Mouse (Mus musculus) liver, adult 2 months (tissue): ENCODE results near the gene Ap5b1. TPM values are rescaled to one million over a fixed set of nuclear protein-coding genes. Genes with fewer than 3 reads are reported as not detected.

Source experiments
- DNase-seq: peaks from one replicate; pipeline ENCODE4 v3.0.0-alpha.2; 2011; ENCODE audit warnings: low read depth, low spot score; ENCODE audit errors: extremely low read depth
- H3K27ac ChIP-seq: fragments of 200-500 bp; replicated peaks from 2 replicates; pipeline ENCODE4 v1.5.1; 2012; ENCODE audit warnings: low read depth, mild to moderate bottlenecking, control low read depth, inconsistent platforms, low read length; ENCODE audit not compliant: insufficient read depth
- H3K27me3 ChIP-seq: fragments of 200-500 bp; 2 replicates; pipeline ENCODE4 v1.6.1; 2012; ENCODE audit warnings: mild to moderate bottlenecking, moderate library complexity, low read length, inconsistent platforms; ENCODE audit not compliant: control insufficient read depth, insufficient read depth
- H3K36me3 ChIP-seq: fragments of 200-500 bp; 2 replicates; pipeline ENCODE4 v1.6.1; 2012; ENCODE audit warnings: low read length, inconsistent platforms; ENCODE audit not compliant: control insufficient read depth, insufficient read depth
- H3K4me1 ChIP-seq: fragments of 200-500 bp; 2 replicates; pipeline ENCODE4 v1.6.1; 2011; ENCODE audit warnings: low read length; ENCODE audit not compliant: control insufficient read depth, insufficient read depth
- H3K4me3 ChIP-seq: fragments of 200-500 bp; 2 replicates; pipeline ENCODE4 v1.5.1; 2011; ENCODE audit warnings: low read depth, mild to moderate bottlenecking, control low read depth, low read length, moderate library complexity; ENCODE audit not compliant: insufficient read depth
- H3K79me2 ChIP-seq: fragments of 200-500 bp; 2 replicates; pipeline ENCODE4 v1.6.1; 2012; ENCODE audit warnings: inconsistent platforms, mild to moderate bottlenecking, low read length, moderate library complexity; ENCODE audit not compliant: control insufficient read depth, insufficient read depth
- H3K9ac ChIP-seq: fragments of 200-500 bp; 2 replicates; pipeline ENCODE4 v1.6.1; 2012; ENCODE audit warnings: low read depth, mild to moderate bottlenecking, control low read depth, inconsistent platforms, low read length
- CTCF ChIP-seq: fragments of 200-500 bp; IDR thresholded peaks from 2 replicates; pipeline ENCODE4 v1.5.1; 2011; ENCODE audit warnings: low read depth, low read length, control low read depth
- POLR2A ChIP-seq: fragments of 200-500 bp; IDR thresholded peaks from 2 replicates; pipeline ENCODE4 v1.6.1; 2011; ENCODE audit warnings: low read length, control low read depth; ENCODE audit not compliant: insufficient read depth; ENCODE audit errors: extremely low read depth
- WGBS: fragments of 180-500 bp; shearing (Covaris S2); methylation state at CpG from one replicate; pipeline ENCODE4 v1.1.7; 2018; 5-methylcytosine and 5-hydroxymethylcytosine counted together
- polyA plus RNA-seq: library from polyadenylated mRNA; depleted of rRNA; stranded (reverse); fragments of >200 nt; gene quantifications from 2 replicates; pipeline ENCODE4 v1.2.3, GENCODE M21; 2012
- total RNA-seq: library from RNA; depleted of rRNA; stranded (reverse); fragments of >200 nt; gene quantifications from 2 replicates; pipeline ENCODE4 v1.2.3, GENCODE M21; 2014

The Ap5b1 gene
- total and polyA plus RNA-seq, 2 experiments, result 2.7 to 5.3 TPM

DNA sequence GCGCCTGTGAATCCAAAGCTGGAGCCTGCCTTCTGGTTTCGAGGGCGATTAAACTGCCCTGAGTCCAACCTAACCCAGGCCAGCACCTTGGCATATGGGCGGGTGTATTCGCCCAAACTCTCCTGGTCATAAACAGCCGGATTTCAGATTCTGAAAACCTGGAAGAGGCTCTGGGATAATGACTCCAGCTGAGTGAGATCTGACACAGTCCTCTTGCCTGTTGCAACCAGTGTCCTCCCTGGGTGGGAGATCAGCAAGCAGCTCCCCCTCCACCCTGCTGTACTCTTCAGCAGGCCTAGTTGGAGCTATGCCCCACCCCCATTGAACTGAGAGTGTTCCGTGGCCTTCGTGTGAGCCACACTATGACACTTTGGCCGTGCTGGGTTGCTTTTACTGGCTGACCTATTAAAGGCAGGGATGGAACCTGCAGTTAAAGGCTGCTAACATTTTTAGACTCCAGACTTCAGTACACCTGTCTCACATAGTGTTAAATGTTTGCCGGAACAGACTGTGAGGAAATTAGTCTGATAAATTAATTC, 6.5 kb upstream of the Ap5b1 start:
- no peak overlapping the region for H3K27ac ChIP-seq
- H3K79me2 ChIP-seq, result no peaks in the 10 kb centered on the region
- peaks cover 6% of the 10 kb centered on the region for H3K4me1 ChIP-seq
- 24% methylated on average over 10 of the region's 10 CpGs for WGBS
- H3K4me3 ChIP-seq, result no peak overlapping the region
- DNase-seq, result peak; percentile 5
- H3K9ac ChIP-seq, result no peak overlapping the region
- H3K27me3 ChIP-seq, result peaks cover 25% of the 10 kb centered on the region
- TF ChIP-seq POLR2A, result no peak
- no peak for TF ChIP-seq CTCF
- no peaks in the 10 kb centered on the region for H3K36me3 ChIP-seq

DNA sequence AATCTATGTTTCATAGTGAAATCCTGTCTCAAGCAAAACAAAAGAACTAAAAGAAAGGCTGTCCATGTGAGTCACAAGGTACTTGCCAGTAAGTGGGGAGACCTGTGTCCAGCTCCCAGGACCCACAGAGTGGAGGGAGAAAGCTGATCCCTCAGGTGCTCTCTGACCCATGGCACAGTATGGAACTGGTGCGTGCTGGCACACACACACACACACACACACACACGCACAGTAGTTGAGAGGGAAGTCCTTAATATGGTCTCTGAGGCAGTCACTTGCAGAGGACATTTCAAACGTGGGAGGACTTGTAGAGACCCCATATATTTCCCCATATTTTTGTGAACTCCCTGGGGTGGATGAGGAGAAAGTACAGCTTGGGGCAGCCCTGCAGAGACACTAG, 5.9 kb upstream of the Ap5b1 start:
- DNase-seq, result no peak
- H3K4me1 ChIP-seq, result peaks cover 7% of the 10 kb centered on the region
- no peak overlapping the region for H3K27ac ChIP-seq
- TF ChIP-seq CTCF, result no peak
- no peak for TF ChIP-seq POLR2A
- H3K9ac ChIP-seq, result no peak overlapping the region
- 52% methylated on average over 3 of the region's 3 CpGs for WGBS
- H3K79me2 ChIP-seq, result no peaks in the 10 kb centered on the region
- H3K36me3 ChIP-seq, result no peaks in the 10 kb centered on the region
- H3K27me3 ChIP-seq, result peaks cover 25% of the 10 kb centered on the region
- H3K4me3 ChIP-seq, result no peak overlapping the region

DNA sequence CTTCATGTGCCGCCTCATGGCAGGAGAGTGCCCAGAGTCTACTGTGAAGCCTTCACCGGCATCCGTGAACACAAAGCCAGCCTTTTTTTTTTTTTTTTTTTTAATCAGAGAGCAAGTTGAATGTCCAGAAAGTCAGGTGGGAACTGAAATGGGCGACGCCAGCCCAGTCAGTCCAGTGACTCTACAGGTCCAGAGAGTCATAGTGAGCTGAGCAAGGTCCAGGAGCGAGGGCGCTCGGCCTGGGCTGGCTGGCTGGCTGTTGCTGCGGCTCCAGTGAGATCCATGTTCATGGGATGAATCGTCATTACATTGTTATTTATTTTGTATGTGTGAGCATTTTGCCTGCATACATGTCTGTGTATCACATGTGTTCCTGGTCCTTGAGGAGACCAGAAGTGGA, 5.0 kb upstream of the Ap5b1 start:
- TF ChIP-seq CTCF, result no peak
- TF ChIP-seq POLR2A, result no peak
- no peak overlapping the region for H3K4me3 ChIP-seq
- H3K36me3 ChIP-seq, result no peaks in the 10 kb centered on the region
- WGBS, result 94% methylated on average over 10 of the region's 10 CpGs
- peaks cover 25% of the 10 kb centered on the region for H3K27me3 ChIP-seq
- no peak for DNase-seq
- H3K27ac ChIP-seq, result no peak overlapping the region
- H3K79me2 ChIP-seq, result no peaks in the 10 kb centered on the region
- peaks cover 8% of the 10 kb centered on the region for H3K4me1 ChIP-seq
- H3K9ac ChIP-seq, result no peak overlapping the region

DNA sequence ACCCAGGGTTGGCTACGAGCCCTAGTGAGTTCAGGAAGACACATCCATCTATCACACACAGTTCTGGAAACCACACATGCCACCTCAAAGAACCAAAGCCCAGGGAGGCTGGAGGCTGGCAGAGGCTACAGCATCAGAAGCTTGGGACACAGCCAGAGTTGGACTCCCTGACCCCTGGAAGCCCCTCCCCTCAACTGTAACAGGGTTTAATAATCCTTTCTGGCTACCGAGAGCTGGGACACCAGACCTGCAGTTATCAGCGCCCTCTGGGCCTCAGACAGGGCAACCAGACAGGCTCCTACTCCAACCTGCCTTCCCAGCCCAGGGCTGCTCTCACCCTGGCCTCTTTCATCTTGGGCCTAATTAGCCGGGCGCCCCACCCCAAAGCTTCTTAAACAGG, 1.5 kb upstream of the Ap5b1 start:
- H3K27me3 ChIP-seq, result peaks cover 2% of the 10 kb centered on the region; the same call in 1 of the 2 replicates
- H3K4me1 ChIP-seq, result 0 out of 2 replicates have a peak, but pooled peaks cover 4% of the 10 kb centered on the region
- H3K27ac ChIP-seq, result no peak overlapping the region
- TF ChIP-seq POLR2A, result no peak
- no peak for TF ChIP-seq CTCF
- H3K79me2 ChIP-seq, result peaks cover 9% of the 10 kb centered on the region; the same call in 1 of the 2 replicates
- no peak overlapping the region for H3K4me3 ChIP-seq
- no peaks in the 10 kb centered on the region for H3K36me3 ChIP-seq
- no peak overlapping the region for H3K9ac ChIP-seq
- DNase-seq, result no peak
- 72% methylated on average over 5 of the region's 5 CpGs for WGBS

DNA sequence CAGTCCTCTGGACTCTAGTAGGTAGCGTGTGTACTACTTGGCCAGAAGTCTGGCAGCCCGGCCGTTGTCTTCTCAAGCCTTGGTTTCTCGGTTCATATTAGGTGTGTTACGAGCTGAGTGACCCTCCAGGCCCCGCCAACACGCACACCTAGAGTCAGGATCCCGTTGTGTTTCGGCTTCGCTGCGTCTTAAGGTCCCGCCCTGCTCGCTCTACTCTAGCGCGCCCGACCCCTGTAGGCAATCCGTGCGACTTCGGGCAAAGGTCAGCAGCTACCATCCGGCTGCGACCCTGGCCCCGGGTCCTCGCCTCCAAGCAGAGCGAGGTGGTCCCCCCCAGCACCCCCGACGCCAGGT, 668 bp upstream of the Ap5b1 start:
- peak overlapping the region; percentile 94 for H3K9ac ChIP-seq
- DNase-seq, result no peak
- no peaks in the 10 kb centered on the region for H3K27me3 ChIP-seq
- TF ChIP-seq POLR2A, result no peak; the same call in 1 of the 2 replicates
- TF ChIP-seq CTCF, result no peak
- peak overlapping the region; percentile 96 for H3K27ac ChIP-seq
- under 1% methylated on average over 26 of the region's 26 CpGs for WGBS
- H3K79me2 ChIP-seq, result peaks cover 9% of the 10 kb centered on the region; the same call in 1 of the 2 replicates
- no peaks in the 10 kb centered on the region for H3K36me3 ChIP-seq
- peak overlapping the region; percentile 99 for H3K4me3 ChIP-seq
- H3K4me1 ChIP-seq, result 0 out of 2 replicates have a peak, but pooled peaks cover 4% of the 10 kb centered on the region

DNA sequence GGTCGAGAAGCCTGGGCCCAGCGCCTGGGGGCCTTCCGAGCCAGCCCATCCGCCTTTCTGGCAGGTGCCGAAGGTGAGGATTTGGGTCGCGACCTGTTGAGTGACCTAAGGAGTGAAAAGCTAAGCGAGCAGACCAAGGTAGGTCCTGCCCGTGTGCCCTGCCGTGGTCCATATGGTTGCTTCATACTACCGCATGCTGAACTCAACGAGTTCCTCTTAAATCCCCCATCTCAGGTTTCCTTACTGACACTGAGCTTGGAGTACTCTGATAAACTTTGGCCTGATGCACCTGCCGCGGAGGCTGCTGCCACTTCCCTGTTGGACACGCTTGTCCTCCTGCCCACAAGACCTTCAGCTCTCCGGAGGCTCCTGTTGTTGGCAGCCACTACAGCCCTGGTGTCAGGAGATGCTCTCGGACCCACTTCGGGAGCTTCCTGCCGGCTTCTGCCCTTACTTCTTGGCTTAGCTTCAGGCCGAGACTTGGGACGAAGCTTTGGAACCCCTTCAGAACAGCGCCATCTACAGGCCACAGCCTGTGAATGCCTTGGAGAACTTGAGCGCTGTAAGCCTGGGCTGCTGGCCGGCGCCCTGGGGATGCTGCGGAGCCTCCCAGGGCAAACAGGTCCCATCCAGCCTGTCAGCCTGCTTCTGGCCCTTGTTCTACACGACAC, 780 bp downstream of the Ap5b1 start:
- H3K27me3 ChIP-seq, result no peaks in the 10 kb centered on the region
- peaks cover 9% of the 10 kb centered on the region; the same call in 1 of the 2 replicates for H3K79me2 ChIP-seq
- DNase-seq, result peak; percentile 71
- H3K4me3 ChIP-seq, result peak overlapping the region; percentile 99
- peak overlapping the region; percentile 94 for H3K9ac ChIP-seq
- H3K36me3 ChIP-seq, result no peaks in the 10 kb centered on the region
- TF ChIP-seq CTCF (peak; percentile 87), POLR2A (no peak)
- WGBS, result 11% methylated on average over 27 of the region's 27 CpGs
- H3K4me1 ChIP-seq, result 0 out of 2 replicates have a peak, but pooled peaks cover 4% of the 10 kb centered on the region
- H3K27ac ChIP-seq, result 0 out of 2 replicates have a peak overlapping the region, but pooled peaks have one; percentile 95
